Mouse (Mus musculus) limb, embryonic 14.5 days (tissue): ENCODE measurements at regions not wholly inside any gene's neighbourhood (a gene's known extent, or its start where the extent isn't known, plus 50 kb on each side); places are given as distances from the start of the nearest gene placed in this dataset.

Experiments
- ATAC-seq: fragments of 200-750 bp; cut with Nextera tagmentation; 2 replicates; pipeline ENCODE4 v1.8.0; 2017; ENCODE audit warnings: low read depth, moderate number of reproducible peaks, moderate TSS enrichment; ENCODE audit not compliant: low FRiP score
- DNase-seq: peaks from one replicate; pipeline ENCODE4 v3.0.0-alpha.2; 2015; ENCODE audit warnings: low spot score
- H3K27ac ChIP-seq: fragments of 300-500 bp; sonication (generic); replicated peaks from 2 replicates; pipeline ENCODE4 v1.5.1; 2014; ENCODE audit warnings: low read depth, mild to moderate bottlenecking, low read length, moderate library complexity, mixed read lengths
- H3K27me3 ChIP-seq: fragments of 300-500 bp; sonication (generic); 2 replicates; pipeline ENCODE4 v1.6.1; 2014; ENCODE audit warnings: low read length, mixed read lengths; ENCODE audit not compliant: control insufficient read depth, insufficient read depth
- H3K36me3 ChIP-seq: fragments of 300-500 bp; sonication (generic); 2 replicates; pipeline ENCODE4 v1.6.1; 2014; ENCODE audit warnings: mild to moderate bottlenecking, low read length, moderate library complexity, mixed read lengths; ENCODE audit not compliant: control insufficient read depth, insufficient read depth
- H3K4me1 ChIP-seq: fragments of 300-500 bp; sonication (generic); 2 replicates; pipeline ENCODE4 v1.6.1; 2014; ENCODE audit warnings: antibody characterized with exemption, low read length, mixed read lengths; ENCODE audit not compliant: control insufficient read depth, insufficient read depth
- H3K4me2 ChIP-seq: fragments of 300-500 bp; sonication (generic); replicated peaks from 2 replicates; pipeline ENCODE4 v1.6.1; 2014; ENCODE audit warnings: low read depth, mild to moderate bottlenecking, low read length, moderate library complexity; ENCODE audit not compliant: severe bottlenecking
- H3K4me3 ChIP-seq: fragments of 300-500 bp; sonication (generic); replicated peaks from 2 replicates; pipeline ENCODE4 v1.5.1; 2014; ENCODE audit warnings: low read length
- H3K9ac ChIP-seq: fragments of 300-500 bp; sonication (generic); 2 replicates; pipeline ENCODE4 v1.6.1; 2014; ENCODE audit warnings: mild to moderate bottlenecking, low read depth, low read length, moderate library complexity; ENCODE audit not compliant: severe bottlenecking
- H3K9me3 ChIP-seq: fragments of 300-500 bp; sonication (generic); 2 replicates; pipeline ENCODE4 v1.6.1; 2016; ENCODE audit warnings: low read length; ENCODE audit not compliant: control insufficient read depth
- POLR2A ChIP-seq: fragments of 200-500 bp; IDR thresholded peaks from 2 replicates; pipeline ENCODE4 v1.8.0; 2012; ENCODE audit warnings: inconsistent platforms, mild to moderate bottlenecking, moderate library complexity, borderline replicate concordance; ENCODE audit not compliant: insufficient read depth, insufficient read length; ENCODE audit errors: extremely low read depth
- WGBS: fragments of 180-500 bp; shearing (Covaris S2); extraction: QIAGEN DNeasy Blood & Tissue Kit; methylation state at CpG from one replicate; pipeline ENCODE4 v1.1.7; 2014; 5-methylcytosine and 5-hydroxymethylcytosine counted together

DNA sequence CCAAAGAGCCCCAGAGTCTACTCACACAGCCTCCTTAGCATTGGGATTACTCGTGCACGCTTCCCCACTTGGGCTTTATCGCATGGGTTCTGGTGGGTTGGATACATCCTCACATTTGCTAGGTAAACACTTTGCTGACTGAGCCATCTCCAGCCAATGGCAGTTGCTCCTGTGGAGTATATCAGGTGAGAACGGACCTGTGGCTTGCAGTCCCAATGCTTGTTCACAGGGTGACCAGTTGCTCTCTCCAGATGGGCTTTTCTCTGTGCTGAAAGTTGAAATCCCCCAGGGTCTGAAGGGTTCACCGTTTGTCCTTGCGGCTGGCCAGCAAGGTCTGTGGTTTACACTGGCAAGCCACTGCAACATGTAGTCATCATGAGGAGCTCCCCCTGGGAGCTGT, 79.1 kb upstream of the Foxo1 start:
- ATAC-seq, result no peak

DNA sequence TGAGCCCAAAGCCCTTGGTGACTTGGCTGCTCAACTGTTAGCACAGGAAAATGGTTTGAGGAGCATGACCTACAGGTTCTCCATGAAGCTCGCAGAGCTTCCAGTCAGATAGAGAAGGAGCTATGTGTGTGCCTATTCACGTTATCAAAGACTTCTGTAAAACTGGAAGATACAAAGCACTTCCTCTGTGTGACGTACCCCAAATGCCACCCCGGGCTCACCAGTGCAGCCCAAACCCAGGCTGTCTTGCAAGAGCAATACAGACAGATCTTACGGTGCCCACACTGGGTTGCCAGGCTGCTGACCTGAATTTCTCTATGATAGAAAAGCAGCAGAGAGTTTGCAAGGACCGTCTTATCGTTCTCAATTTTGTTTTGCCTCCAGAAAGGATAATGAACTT, 78.1 kb upstream of the Foxo1 start:
- Histone ChIP-seq H3K4me2 (no peak overlapping the region), H3K4me1 (peaks cover 5% of the 10 kb centered on the region; the same call in 1 of the 2 replicates), H3K27ac (no peak overlapping the region), H3K36me3 (no peaks in the 10 kb centered on the region), H3K27me3 (no peaks in the 10 kb centered on the region), H3K9ac (no peak overlapping the region), H3K4me3 (no peak overlapping the region), H3K9me3 (no peaks in the 10 kb centered on the region)
- 90% methylated on average over 7 of the region's 7 CpGs for WGBS
- ATAC-seq (no peak), DNase-seq (no peak)
- TF ChIP-seq POLR2A, result no peak

More for the DNA sequence above, 79.1 kb upstream of the Foxo1 start:
- Histone ChIP-seq H3K9ac (no peak overlapping the region), H3K36me3 (no peaks in the 10 kb centered on the region), H3K4me3 (no peak overlapping the region), H3K27ac (no peak overlapping the region), H3K9me3 (no peaks in the 10 kb centered on the region), H3K27me3 (no peaks in the 10 kb centered on the region), H3K4me2 (no peak overlapping the region), H3K4me1 (peaks cover 5% of the 10 kb centered on the region; the same call in 1 of the 2 replicates)
- TF ChIP-seq POLR2A, result no peak
- DNase-seq, result no peak
- WGBS, result 89% methylated on average over 6 of the region's 6 CpGs

DNA sequence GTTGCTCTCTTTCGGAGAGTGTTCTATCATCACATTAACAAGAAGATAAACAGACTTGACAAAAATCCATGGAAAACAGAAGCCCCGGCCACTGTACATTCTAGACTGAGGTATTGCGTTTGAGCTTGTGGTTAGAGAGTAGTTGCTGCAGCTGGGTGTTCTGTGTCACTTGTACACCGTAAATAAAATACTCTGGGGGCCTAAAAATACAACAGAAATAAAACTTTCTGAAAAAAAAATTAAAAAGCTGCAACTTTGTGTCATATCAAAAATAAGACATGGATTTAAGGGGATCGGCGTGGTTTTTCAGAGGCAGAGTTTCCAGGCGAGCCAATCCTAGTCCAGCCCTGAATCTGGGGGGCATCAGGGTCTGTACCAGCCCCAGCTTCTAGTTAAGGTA, 75.1 kb upstream of the Foxo1 start:
- no peak overlapping the region for H3K27ac ChIP-seq
- 41% methylated on average over 7 of the region's 7 CpGs for WGBS

GRCm38 (mm10) chr3:52194216-52194615, 73.9 kb upstream of the Foxo1 start:
- no peak overlapping the region for H3K9ac ChIP-seq
- 87% methylated on average over 10 of the region's 10 CpGs for WGBS

More for the DNA sequence above, 75.1 kb upstream of the Foxo1 start:
- ATAC-seq (no peak), DNase-seq (no peak)
- H3K4me2 ChIP-seq, result no peak overlapping the region
- no peaks in the 10 kb centered on the region for H3K36me3 ChIP-seq
- no peak overlapping the region for H3K4me3 ChIP-seq
- no peak overlapping the region for H3K9ac ChIP-seq
- no peak for TF ChIP-seq POLR2A
- H3K4me1 ChIP-seq, result peaks cover 3% of the 10 kb centered on the region; the same call in 1 of the 2 replicates
- no peaks in the 10 kb centered on the region for H3K27me3 ChIP-seq
- H3K9me3 ChIP-seq, result no peaks in the 10 kb centered on the region

GRCm38 (mm10) chr3:52195486-52195885, 72.7 kb upstream of the Foxo1 start:
- H3K9me3 ChIP-seq, result no peaks in the 10 kb centered on the region
- no peak overlapping the region for H3K4me3 ChIP-seq
- no peaks in the 10 kb centered on the region for H3K36me3 ChIP-seq
- H3K4me1 ChIP-seq, result peaks cover 3% of the 10 kb centered on the region; the same call in 1 of the 2 replicates
- TF ChIP-seq POLR2A, result no peak
- peak overlapping the region; percentile 66 for H3K4me2 ChIP-seq
- DNase-seq, result no peak
- H3K27me3 ChIP-seq, result no peaks in the 10 kb centered on the region
- H3K27ac ChIP-seq, result no peak overlapping the region
- H3K9ac ChIP-seq, result no peak overlapping the region
- WGBS, result 75% methylated on average over 3 of the region's 3 CpGs
- no peak for ATAC-seq

More at GRCm38 (mm10) chr3:52194216-52194615, 73.9 kb upstream of the Foxo1 start:
- no peak overlapping the region for H3K4me3 ChIP-seq
- no peak overlapping the region for H3K4me2 ChIP-seq
- no peak overlapping the region for H3K27ac ChIP-seq
- DNase-seq (no peak), ATAC-seq (no peak)
- peaks cover 3% of the 10 kb centered on the region; the same call in 1 of the 2 replicates for H3K4me1 ChIP-seq
- H3K36me3 ChIP-seq, result no peaks in the 10 kb centered on the region
- H3K27me3 ChIP-seq, result no peaks in the 10 kb centered on the region
- no peaks in the 10 kb centered on the region for H3K9me3 ChIP-seq
- TF ChIP-seq POLR2A, result no peak
